Mouse (Mus musculus) adrenal gland, adult 18-20 months (tissue): ENCODE data around the gene Spred3. TPM values are rescaled to one million over a fixed set of nuclear protein-coding genes. Genes with fewer than 3 reads are reported as not detected.
"Not testable (repeated sequence)": the region's sequence is repeated elsewhere in the genome, so short reads cannot be mapped to it uniquely, and the experiment has no call there.

Experiments
- DNase-seq, 2 experiments: peaks; one replicate each; pipeline ENCODE4 v3.0.0; 2021 to 2022; ENCODE audit warnings: low spot score in 2 of 2
- long read RNA-seq, 2 experiments: library from polyadenylated mRNA; stranded (forward); transcript quantifications; one replicate each; pipeline ENCODE4 v2.0.0; 2021
- total RNA-seq, 2 experiments: library from RNA; stranded (reverse); gene quantifications; 1 replicate in 1 of 2; 2 replicates in 1 of 2; pipeline ENCODE4 v1.2.3; 2021

Gene Spred3
- total RNA-seq, result 1 to 10 TPM; 5.3 to 7.0 TPM
- long read RNA-seq, experiment 1, partial matches to known transcripts, result 0 of 1 reads
- long read RNA-seq, experiment 1, other reads (novel, unspliced or antisense), result 1 of 1 reads
- long read RNA-seq, experiment 2, partial matches to known transcripts, result 0 of 1 reads
- long read RNA-seq, experiment 2, other reads (novel, unspliced or antisense), result 1 of 1 reads

GRCm38 (mm10) chr7:29170066-29170754 is at the start of gene Spred3, which contains the start of gene Ggn:
TSS of gene Spred3 (minus strand) at chr7:29170411.
TSS of gene Ggn (plus strand) at chr7:29170210.
- DNase-seq, result peak; percentile 73 to 74

DNA sequence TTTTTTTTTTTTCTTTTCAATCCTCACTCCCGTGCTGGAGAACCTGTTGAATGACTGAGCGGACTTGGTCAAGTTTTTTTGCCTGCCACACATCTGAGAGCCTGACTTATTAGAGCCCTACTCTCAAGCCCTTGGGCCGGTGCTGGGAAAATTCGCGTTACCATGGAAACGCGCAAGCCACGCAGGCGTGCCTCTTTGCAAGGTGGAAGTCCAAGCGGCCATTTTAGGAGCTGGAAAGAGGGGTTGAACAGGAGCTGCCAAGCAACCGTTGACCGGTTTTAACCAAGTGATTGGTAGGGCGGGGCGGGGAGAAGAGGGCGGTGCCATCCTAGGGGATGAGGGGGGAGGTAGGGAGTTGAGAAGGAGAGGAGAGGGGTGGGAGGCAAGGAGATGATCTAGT is 44.6 kb upstream of the Spred3 start:
- DNase-seq, result no peak

GRCm38 (mm10) chr7:29214236-29214635 is 44.0 kb upstream of the Spred3 start:
- DNase-seq, result no peak

DNA sequence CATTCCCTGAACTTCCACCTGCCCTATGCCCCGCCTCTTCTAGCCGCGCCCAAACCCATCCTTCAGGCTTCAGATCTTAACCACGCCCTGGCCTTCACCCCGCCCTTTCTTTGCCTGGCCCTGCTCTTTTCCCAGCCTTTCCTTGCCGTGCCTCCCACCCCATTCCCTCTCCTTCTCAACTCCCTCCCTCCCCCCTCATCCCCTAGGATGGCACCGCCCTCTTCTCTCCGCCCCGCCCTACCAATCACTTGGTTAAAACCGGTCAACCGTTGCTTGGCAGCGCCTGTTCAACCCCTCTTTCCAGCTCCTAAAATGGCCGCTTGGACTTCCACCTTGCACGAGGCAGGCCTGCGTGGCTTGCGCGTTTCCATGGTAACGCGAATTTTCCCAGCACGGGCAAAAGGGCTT is 43.5 kb upstream of the Spred3 start, which contains the start of gene Catsperg1:
Gene Catsperg1, minus strand, starts transcription at position 361 of the 408 bp plus-strand sequence.
- DNase-seq, result no peak

GRCm38 (mm10) chr7:29212775-29213560 is 42.8 kb upstream of the Spred3 start:
- not testable (repeated sequence) for DNase-seq

DNA sequence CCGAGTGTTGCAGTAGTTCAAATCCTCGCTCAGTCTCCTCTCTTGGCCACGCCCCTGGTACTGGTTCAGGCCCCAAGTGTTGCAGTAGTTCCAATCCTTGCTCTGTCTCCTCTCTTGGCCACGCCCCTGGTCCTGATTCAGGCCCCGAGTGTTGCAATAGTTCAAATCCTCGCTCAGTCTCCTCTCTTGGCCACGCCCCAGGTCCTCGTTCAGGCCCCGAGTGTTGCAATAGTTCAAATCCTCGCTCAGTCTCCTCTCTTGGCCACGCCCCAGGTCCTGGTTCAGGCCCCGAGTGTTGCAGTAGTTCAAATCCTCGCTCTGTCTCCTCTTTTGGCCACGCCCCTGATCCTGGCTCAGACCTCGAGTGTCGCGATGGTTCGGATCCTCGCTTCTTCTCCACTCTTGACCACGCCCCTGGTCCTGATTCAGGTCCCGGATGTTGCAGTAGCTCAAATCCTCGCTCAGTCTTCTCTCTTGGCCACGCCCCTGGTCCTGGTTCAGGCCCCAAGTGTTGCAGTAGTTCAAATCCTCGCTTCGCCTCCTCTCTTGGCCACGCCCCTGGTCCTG is 42.1 kb upstream of the Spred3 start:
- no peak for DNase-seq

DNA sequence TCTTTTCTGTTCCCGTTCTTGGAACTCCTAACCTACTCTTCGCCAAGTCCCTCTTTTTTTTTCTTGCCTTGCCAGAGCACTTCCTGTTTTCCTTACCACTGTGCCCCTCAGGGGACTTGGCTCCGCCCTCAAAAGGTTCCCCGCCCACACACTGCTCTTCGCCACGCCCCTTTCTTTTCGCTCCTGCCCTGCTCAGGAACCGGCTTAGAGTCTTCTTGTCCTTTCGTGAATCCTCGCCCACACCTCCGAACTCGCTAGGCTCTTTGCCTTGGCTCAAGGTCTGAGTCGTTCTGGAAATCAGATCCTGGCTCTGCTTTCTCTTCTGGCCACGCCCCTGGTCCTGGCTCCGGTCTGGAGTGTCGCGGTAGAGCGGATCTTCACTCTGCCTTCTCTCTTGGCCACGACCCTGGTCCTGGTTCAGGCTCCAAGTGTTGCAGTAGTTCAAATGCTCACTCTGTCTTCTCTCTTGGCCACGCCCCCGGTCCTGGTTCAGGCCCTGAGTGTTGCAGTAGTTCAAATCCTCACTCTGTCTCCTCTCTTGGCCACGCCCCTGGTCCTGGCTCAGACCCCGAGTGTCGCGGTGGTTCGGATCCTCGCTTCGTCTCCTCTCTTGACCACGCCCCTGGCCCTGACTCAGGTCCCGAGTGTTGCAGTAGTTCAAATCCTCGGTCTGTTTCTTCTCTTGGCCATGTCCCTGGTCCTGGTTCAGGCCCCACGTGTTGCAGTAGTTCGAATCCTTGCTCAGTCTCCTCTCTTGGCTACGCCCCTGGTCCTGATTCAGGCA is 41.4 kb upstream of the Spred3 start:
- DNase-seq, result peak; percentile 76 to 77

- peak in 1 of 2 experiments; percentile 30 for DNase-seq
Observed at GRCm38 (mm10) chr7:29211013-29211412, 40.8 kb upstream of the Spred3 start.

DNA sequence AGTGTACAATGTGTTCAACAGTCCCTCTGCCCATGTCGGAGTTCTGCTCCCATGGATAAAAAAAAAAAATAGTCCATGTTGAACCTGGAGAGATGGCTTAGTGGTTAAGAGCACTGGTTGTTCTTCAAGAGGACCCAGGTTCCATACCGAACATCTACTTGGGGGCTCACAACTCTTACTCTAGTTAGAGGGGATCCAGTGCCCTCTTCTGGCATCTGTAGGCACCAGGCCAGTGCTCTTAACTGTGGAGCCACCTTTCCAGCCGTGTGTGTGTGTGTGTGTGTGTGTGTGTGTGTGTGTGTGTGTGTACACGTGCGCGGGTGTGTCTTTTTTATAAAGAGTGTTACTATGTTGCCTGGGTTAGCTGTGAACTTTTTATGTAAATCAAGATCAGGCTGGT is 32.4 kb upstream of the Spred3 start:
- DNase-seq, result no peak

DNA sequence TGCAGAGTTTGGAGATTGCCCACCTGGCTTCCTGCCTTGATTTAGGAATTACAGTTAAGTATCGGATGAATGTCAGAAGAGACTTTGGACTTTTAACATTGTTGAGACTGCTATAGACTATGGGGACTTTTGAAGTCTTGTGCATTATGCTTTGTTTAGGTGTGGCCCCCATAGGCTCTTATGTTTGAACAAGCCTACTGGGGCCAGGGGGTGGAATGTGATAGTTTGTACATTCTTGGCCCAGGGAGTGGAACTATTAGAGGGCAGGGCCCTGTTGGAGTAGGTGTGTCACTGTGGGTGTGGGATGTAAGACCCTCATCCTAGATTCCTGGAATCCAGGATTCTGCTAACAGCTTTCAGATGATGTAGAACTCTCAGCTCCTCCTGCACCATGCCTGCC is 24.0 kb upstream of the Spred3 start:
- DNase-seq, result not testable (repeated sequence)

DNA sequence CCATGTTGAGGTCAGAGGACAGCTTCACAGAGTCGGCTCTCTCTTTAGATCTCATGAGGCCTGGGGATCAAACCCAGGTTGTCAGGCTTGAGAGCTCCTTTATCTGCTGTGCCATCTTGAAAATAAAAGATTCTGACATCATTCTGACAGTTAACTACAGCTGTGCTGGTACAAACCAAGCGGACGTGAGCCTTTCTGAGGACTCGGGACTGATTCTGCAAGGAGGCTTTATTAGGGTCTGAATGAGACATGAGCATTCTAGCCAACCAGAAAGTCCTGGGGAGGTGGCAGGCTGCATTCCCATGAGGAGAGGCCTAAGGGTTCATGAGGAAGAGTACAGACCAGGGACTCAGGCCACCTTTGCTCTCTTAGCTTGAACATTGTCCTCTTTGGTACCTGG is 11.1 kb upstream of the Spred3 start:
- DNase-seq, result not testable (repeated sequence)

- DNase-seq, result no peak
Observed at GRCm38 (mm10) chr7:29180854-29181236, 10.6 kb upstream of the Spred3 start.

DNA sequence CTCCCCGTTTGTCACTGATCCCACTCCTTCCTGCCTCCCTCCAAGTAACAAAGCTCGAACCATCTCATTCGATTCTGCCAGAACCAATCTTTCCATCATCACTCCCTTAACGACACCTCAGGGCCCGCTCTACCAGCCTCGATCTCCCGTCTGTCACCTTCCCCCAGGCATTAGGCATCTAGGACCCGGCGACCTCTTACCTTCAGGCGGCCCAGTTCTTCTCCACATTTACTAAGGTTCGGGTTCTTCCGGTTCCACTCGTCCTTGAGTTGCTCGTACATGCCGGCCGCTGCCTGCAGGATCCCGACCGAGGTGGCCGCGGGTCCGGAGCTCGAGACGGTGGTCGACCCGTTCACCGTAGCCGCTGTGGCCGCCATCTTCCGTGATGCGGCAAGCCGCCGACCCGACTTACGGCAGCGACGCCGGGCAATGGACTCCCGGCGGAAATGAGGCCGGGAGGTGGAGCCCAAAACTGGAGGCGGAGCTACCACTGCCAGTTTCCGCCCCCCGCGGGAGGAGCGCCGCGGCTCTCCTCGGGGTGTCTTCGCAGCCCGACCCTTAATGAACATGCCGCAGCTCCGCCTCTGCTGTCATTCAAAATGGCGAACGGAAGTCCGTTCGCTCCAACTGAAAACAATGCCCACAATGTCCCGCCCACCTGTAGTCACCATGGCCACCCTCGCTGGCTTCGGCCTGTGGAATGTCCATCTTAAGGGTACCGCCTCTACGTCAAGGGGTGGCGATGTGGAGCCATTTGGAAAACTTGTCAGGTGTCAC is 10.1 kb upstream of the Spred3 start, which contains the start of gene Psmd8:
Gene Psmd8, minus strand, starts transcription at position 625 of the 777 bp plus-strand sequence.
- DNase-seq, result peak; percentile 92

- no peak for DNase-seq
Observed at GRCm38 (mm10) chr7:29179323-29179722, 9.1 kb upstream of the Spred3 start.

DNA sequence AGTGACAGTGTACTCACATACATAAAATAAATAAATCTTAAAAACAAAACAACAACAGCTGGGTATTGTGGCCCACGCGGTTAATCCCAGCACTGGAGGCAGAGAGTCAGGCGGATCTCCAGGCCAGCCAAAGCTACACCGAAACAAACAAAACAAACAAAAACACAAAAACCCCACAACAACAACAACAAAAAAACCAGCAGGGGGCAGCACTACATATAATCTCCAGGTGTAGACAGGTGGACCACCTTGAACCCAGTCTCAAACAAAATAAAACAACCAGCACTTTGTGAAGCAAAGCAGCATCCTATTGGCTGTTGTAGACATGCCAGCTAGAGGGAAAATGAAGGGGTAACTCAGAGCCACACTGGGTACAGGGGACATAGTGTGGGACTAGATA is 7.9 kb upstream of the Spred3 start:
- no peak for DNase-seq

DNA sequence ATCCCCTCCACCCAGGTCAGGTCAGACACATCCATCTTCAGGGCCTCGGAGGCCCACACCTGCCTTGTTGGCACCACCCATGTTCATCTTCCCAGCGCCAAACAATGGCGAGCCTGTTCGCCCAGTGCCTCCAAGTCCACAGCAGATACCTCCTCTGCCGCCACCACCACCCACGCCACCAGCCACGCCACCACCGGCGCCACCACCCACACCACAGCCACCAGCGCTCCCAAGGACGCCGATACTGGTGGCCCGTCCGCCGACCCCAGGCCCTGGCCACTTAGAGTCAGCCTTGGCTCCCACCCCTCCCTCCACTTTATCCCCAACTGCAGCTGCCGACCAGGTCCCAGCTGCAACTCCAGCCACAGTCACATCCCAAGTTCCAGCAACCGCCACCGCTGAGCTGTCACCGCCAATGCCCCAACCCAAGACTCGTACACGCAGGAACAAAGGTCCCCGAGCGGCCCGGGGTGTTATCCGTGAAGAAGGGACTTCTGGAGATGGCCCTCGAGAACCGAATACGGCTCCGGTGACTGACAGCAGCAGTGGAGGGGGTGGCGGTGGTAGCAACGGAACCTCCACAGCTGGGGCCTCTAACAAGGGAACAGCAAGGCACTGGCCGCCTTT is 2.3 kb upstream of the Spred3 start:
- DNase-seq, result no peak

DNA sequence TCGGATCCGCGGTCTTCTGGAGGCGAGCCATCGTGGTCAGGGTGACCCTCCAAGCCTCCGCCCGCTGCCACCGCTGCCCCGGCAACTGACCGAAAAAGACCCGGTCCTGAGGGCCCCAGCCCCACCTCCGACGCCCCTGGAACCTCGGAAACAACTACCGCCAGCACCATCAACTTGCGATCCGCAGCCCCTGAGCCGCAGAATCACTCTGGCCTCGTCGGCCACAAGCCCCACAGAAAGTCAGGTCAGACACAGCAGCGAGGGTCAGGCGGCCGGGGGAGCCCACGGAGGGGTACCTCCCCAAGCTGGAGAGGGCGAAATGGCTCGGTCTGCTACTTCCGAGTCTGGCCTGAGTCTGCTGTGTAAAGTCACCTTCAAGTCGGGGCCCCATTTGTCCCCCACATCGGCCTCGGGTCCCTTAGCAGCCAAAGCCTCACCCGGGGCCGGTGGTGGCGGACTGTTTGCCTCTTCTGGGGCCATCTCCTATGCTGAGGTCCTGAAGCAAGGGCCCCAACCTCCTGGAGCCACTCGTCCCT is 1.4 kb upstream of the Spred3 start:
- DNase-seq, result peak in 1 of 2 experiments; percentile 16

DNA sequence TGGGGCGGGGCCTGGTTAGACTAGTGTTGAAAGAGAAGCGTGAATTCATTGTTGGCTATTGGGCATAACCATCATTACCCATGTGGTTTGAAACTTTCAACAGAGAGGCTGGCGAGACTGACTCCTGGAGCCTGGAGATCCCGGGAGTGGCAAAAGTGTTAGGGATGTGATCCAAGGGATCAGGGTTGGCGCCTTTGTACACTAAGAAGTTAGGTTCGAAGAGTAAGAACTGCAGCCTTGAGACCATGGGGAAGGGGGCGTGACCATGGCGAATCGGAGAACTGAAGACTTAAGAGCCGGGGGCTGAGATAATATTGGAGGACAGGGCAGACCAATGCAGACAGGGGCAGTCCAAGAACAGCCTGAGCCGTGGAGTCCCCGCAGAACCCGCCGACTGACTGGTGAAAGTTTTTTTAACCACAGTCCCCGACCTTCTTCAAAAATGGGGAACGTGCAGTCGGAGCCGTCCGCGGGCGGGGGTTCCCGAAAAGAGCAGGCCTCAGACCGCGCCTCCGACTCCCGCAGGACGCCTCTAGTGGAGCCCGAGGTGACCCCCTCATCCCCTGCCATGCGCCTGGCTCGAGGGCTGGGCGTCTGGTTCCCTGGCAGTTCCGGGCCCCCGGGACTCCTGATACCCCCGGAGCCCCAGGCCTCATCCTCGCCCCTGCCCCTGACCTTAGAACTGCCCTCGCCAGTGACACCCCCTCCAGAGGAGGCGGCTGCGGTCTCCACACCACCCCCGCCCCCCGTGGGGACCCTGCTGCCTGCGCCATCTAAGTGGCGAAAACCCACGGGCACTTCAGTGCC is 747 bp upstream of the Spred3 start:
- peak in 1 of 2 experiments; percentile 18 for DNase-seq
